Mouse (Mus musculus) mouse embryonic stem cell (cell line): ENCODE data around the gene Abcc3.

Source experiments
- in situ Hi-C, 2 experiments: fragments of 300-500 bp; cut with MboI; formaldehyde crosslinking; loops; 1 replicate in 1 of 2; 3 replicates in 1 of 2; pipeline ENCODE4 v1.14.3; 2019 to 2020; ENCODE audit warnings: low sequenced_read_pairs in 2 of 2, low pct_unique_long_range_greater_than_20kb in 1 of 2, mixed read lengths in 1 of 2; ENCODE audit not compliant: unreplicated experiment in 1 of 2

The Abcc3 gene

DNA sequence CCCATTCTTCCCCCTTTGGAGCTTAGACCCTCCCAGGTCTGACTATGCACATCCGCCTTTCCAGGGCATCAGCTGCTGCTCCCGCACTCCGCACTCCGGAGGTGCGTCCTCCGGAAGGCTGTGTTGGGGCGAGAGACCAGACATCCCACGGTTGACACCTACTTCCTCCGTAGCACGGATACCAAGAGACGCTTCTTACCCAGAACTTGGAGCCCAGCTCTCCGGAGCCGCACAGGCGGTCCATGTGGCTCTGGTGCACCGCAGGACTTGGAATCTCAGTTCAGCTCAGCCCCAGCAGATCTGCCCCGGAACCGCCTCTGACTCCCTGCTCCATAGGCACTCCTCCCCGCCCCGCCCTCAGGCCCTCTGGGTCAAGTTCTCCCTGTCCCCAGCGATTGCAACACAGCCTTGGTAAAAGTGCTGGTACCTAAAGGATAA lies at the start of gene Abcc3:
Gene Abcc3, minus strand, starts transcription at position 326 of the 438 bp plus-strand sequence.
- in situ Hi-C loops = no loop called here

DNA sequence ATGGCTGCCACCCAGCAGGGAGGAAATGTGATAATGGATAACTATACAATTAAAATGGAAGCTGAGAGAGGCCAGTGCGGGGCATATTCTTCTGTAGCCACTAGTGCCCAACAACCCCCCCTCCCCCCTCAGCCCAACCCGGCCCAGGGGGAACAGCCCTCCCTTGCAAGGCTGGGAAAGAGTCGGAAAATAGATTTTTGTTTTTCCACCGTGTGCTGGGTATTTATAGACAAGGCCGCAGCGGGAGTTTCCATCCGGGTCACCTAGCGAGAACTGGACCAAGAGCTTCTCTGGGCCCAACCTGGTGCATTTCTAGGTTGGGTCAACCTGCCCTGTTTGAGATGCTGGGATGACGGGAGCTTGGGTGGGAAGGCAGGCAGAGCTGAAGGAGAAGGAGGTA lies 49.0 kb upstream of the Abcc3 start:
- in situ Hi-C loops = no loop called here

GRCm38 (mm10) chr11:94441122-94441521 lies 48.3 kb upstream of the Abcc3 start:
- in situ Hi-C loops = no loop called here

DNA sequence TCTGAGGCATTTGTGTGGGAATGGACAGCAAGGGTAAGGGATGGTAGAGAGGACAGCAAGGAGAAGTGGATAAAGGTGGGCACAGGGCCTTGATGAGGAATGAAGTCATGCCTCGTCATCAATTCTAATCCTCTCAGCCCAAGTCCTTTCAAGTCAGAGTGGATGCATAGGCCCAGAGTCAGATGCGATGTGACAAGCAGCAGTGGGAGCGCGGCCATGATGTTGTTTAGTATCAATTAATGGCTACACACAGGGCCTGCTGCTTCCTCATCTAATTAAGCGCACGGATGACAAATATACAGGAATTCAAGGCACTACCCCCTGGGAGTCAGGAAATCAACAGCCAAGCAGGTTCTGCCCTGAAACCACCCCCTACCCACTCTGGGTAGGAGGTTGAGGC lies 47.6 kb upstream of the Abcc3 start:
- in situ Hi-C loops = no loop called here

- in situ Hi-C loops = no loop called here
Observed at GRCm38 (mm10) chr11:94429011-94429651, 36.3 kb upstream of the Abcc3 start.

DNA sequence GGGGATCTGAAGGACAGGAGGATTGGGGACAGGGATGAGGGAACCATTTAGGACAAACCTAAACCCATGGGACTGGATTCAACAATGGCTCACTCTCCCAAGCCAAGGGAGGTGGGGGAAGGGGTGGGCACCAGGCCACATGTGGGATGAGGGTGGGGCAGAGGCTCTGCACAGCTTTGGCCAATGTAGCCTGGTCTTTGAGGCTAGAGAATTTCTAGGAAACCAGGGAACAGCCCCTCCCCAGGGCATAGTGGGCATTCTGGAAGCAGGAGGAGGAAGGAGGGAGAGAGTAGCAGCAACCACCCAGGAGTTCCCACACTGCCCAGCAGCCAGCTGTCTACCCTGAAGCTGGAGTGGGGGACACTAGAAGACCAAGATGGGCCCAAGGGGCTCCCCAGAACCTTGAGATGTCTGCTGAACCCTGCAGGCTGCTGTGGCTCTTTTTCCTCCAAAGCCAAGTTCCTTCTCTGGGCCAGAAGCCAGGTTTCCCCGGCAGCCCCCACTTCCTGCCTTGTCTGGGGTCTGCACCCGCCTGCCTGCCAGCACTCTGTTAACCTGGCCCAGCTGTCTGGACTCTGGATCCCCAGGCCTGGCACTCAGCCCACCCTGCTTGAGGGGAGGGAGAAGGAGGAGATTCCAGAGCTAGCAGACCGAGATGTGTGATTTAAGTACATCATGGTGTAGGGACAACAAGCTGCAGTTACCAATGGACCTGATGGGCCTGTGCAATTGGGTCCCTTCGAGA lies 35.5 kb upstream of the Abcc3 start:
- in situ Hi-C loops = no loop called here

GRCm38 (mm10) chr11:94425656-94426055 lies 32.9 kb upstream of the Abcc3 start:
- in situ Hi-C loops = no loop called here

DNA sequence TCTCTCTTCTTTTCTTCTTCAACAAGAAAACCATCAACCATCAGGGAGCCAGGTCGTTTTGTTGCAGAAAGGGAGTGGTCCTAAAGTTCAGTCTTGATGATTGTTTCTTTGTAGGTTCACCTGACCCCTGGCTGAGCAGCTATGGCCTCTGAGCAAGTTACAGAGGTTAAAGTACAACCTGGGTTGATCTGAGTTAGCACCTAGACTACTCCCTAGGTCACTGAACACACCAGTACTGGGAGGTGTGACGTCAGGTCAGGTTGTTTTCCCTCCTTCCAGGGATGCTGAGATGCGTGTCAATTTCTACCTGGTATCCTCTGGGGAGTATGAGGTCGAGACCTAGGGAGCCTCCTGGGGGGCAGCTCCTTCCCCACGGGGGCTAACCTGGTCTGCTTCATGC lies 32.4 kb upstream of the Abcc3 start:
- in situ Hi-C loops = no loop called here

DNA sequence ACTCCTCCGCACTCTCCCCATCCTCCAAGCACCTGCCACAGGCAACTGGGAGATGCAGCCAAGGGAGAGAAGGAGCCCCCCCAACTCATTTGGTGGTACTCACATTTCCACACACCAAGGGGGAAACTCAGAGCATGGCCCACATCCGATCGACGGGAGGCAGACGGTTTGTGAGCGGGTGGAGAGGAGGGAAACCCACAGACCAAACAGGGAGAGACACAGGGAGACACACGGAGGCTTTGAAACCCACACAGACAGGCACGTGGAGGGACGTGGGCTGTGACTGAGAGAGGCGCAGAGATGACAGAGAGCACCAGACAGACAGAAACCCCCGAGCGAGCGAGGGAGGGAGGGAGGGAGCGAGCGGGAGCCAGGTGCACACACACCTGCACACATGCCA lies 31.6 kb upstream of the Abcc3 start:
- in situ Hi-C loops = no loop called here

GRCm38 (mm10) chr11:94423855-94424254 lies 31.1 kb upstream of the Abcc3 start:
- in situ Hi-C loops = no loop called here

DNA sequence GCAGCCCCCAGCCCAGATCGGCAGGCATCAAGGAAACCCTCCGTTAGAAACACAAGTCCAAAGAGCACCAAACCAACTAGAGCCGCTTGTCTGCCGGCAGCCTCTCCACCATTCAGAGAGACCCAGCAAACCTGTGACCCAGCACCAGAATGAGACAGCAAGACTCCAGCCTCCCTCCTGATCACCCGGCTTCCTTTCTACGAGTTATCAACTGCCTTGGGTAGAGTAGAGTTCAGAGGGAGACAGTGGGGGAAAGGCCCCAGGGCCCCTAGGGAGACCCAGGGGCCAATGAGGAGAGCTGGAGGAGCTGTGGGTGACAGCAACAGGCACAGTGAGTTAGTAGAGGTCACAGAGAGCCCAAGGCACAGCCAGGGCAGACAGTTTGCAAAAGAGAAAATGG lies 28.2 kb upstream of the Abcc3 start:
- in situ Hi-C loops = no loop called here

GRCm38 (mm10) chr11:94420325-94420724 lies 27.5 kb upstream of the Abcc3 start:
- in situ Hi-C loops = no loop called here

DNA sequence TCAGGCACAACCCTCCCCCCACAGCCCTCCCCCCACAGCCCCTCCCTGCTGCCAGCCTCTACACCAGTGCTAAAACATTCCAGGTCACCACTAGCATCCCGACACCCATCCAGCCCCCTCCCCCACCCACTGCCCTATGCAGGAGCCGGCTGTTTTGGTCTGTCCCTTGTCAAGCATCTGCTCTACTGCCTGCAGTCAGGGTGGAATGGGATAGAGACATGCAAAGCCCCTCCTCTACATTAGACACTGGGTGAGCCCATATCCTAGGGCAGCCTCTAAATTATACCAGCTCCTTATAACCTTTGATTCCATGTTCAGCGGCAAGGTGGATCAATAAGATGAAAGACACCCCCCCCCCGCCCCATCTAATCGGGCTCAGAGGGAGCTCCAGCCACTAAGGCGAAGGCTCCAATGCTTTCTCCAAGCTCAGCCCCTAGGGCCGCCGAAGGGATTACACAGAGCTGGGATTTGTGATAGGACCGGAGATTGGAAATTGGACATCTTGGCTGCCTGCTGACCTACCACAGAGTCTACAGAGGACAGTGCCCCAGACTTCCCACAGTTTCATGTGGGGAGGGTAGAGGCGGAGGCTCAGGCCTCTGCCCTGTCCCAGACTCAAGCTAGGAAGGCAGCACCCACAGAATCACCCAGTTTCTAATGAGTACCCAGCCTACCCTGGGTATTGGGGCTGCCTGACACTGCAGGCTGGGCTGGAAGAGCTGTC lies 26.4 kb upstream of the Abcc3 start:
- in situ Hi-C loops = no loop called here

- in situ Hi-C loops = no loop called here
Observed at GRCm38 (mm10) chr11:94414042-94414441, 21.2 kb upstream of the Abcc3 start.

GRCm38 (mm10) chr11:94413516-94413915 lies 20.7 kb upstream of the Abcc3 start:
- in situ Hi-C loops = no loop called here

DNA sequence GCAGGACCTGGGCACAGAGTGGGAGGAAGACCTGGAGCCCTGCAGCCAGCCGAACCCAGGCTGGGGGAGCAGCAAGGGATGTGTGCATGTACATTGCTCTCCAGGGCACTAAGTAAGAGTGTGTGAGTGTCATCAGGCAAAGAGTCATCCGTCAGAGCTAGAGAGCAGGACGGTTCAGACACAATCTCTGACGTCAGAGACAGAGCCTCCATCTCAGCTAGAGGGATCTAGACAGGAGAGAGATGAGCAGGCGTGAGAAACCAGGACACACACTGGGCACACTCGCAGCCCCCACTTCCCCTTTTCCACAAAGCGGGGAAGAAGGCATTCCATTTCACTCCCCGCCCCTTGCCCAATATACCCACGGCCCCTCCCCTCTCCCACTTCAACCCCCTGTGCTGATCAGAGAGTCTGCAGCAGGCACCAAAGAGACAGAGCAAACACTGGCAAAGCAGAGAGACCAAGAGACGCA lies 20.2 kb upstream of the Abcc3 start:
- in situ Hi-C loops = no loop called here

- in situ Hi-C loops = no loop called here
Observed at GRCm38 (mm10) chr11:94412562-94412961, 19.8 kb upstream of the Abcc3 start.

DNA sequence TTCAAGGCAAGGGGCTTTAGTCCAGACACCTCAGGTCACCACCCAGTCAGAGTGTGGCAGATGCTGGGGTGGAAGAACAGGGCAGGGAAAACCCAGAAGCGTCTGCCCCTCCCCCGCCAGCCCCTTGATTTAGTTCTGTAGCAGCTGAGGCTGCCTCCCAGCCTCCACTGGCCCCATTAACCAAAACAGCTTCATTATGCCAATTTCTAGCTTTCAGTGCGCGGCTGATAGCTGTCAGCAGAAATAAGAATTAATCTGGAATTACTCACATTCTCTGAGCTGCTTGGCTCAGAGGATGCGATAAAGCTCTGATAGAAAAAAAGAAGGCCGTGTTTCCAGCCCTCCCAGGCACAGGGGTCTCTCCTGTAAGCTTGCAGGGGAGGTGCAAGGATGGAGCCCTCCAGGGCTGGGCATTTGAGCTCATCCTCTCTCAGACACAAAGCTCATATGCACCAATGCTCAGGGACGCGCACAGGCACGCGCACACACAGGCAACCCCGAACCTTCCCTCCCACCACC lies 15.1 kb upstream of the Abcc3 start:
- in situ Hi-C loops = no loop called here

GRCm38 (mm10) chr11:94405348-94405747 lies 12.6 kb upstream of the Abcc3 start:
- in situ Hi-C loops = no loop called here
